Mouse (Mus musculus) liver, adult 2 months (tissue): ENCODE results near the gene Zbtb20. TPM values are rescaled to one million over a fixed set of nuclear protein-coding genes. Genes with fewer than 3 reads are reported as not detected.

Experiments
- DNase-seq: peaks from one replicate; pipeline ENCODE4 v3.0.0-alpha.2; 2011; ENCODE audit warnings: low read depth, low spot score; ENCODE audit errors: extremely low read depth
- H3K27ac ChIP-seq: fragments of 200-500 bp; replicated peaks from 2 replicates; pipeline ENCODE4 v1.5.1; 2012; ENCODE audit warnings: low read depth, mild to moderate bottlenecking, control low read depth, inconsistent platforms, low read length; ENCODE audit not compliant: insufficient read depth
- H3K27me3 ChIP-seq: fragments of 200-500 bp; 2 replicates; pipeline ENCODE4 v1.6.1; 2012; ENCODE audit warnings: mild to moderate bottlenecking, moderate library complexity, low read length, inconsistent platforms; ENCODE audit not compliant: control insufficient read depth, insufficient read depth
- H3K36me3 ChIP-seq: fragments of 200-500 bp; 2 replicates; pipeline ENCODE4 v1.6.1; 2012; ENCODE audit warnings: low read length, inconsistent platforms; ENCODE audit not compliant: control insufficient read depth, insufficient read depth
- H3K4me1 ChIP-seq: fragments of 200-500 bp; 2 replicates; pipeline ENCODE4 v1.6.1; 2011; ENCODE audit warnings: low read length; ENCODE audit not compliant: control insufficient read depth, insufficient read depth
- H3K4me3 ChIP-seq: fragments of 200-500 bp; 2 replicates; pipeline ENCODE4 v1.5.1; 2011; ENCODE audit warnings: low read depth, mild to moderate bottlenecking, control low read depth, low read length, moderate library complexity; ENCODE audit not compliant: insufficient read depth
- H3K79me2 ChIP-seq: fragments of 200-500 bp; 2 replicates; pipeline ENCODE4 v1.6.1; 2012; ENCODE audit warnings: inconsistent platforms, mild to moderate bottlenecking, low read length, moderate library complexity; ENCODE audit not compliant: control insufficient read depth, insufficient read depth
- H3K9ac ChIP-seq: fragments of 200-500 bp; 2 replicates; pipeline ENCODE4 v1.6.1; 2012; ENCODE audit warnings: low read depth, mild to moderate bottlenecking, control low read depth, inconsistent platforms, low read length
- CTCF ChIP-seq: fragments of 200-500 bp; IDR thresholded peaks from 2 replicates; pipeline ENCODE4 v1.5.1; 2011; ENCODE audit warnings: low read depth, low read length, control low read depth
- POLR2A ChIP-seq: fragments of 200-500 bp; IDR thresholded peaks from 2 replicates; pipeline ENCODE4 v1.6.1; 2011; ENCODE audit warnings: low read length, control low read depth; ENCODE audit not compliant: insufficient read depth; ENCODE audit errors: extremely low read depth
- WGBS: fragments of 180-500 bp; shearing (Covaris S2); methylation state at CpG from one replicate; pipeline ENCODE4 v1.1.7; 2018; 5-methylcytosine and 5-hydroxymethylcytosine counted together
- polyA plus RNA-seq: library from polyadenylated mRNA; depleted of rRNA; stranded (reverse); fragments of >200 nt; gene quantifications from 2 replicates; pipeline ENCODE4 v1.2.3, GENCODE M21; 2012
- total RNA-seq: library from RNA; depleted of rRNA; stranded (reverse); fragments of >200 nt; gene quantifications from 2 replicates; pipeline ENCODE4 v1.2.3, GENCODE M21; 2014

The Zbtb20 gene
- total and polyA plus RNA-seq, 2 experiments: 17.8 to 52.6 TPM

GRCm38 (mm10) chr16:42863231-42863630, 12.4 kb upstream of the Zbtb20 start:
- H3K27ac ChIP-seq: no peak overlapping the region
- no peaks in the 10 kb centered on the region for H3K27me3 ChIP-seq
- no peaks in the 10 kb centered on the region for H3K4me1 ChIP-seq
- H3K9ac ChIP-seq: no peak overlapping the region
- H3K36me3 ChIP-seq: no peaks in the 10 kb centered on the region
- H3K4me3 ChIP-seq: no peak overlapping the region
- WGBS: 94% methylated on average over 2 of the region's 2 CpGs
- TF ChIP-seq CTCF (no peak), POLR2A (no peak)
- no peaks in the 10 kb centered on the region for H3K79me2 ChIP-seq
- DNase-seq: no peak

DNA sequence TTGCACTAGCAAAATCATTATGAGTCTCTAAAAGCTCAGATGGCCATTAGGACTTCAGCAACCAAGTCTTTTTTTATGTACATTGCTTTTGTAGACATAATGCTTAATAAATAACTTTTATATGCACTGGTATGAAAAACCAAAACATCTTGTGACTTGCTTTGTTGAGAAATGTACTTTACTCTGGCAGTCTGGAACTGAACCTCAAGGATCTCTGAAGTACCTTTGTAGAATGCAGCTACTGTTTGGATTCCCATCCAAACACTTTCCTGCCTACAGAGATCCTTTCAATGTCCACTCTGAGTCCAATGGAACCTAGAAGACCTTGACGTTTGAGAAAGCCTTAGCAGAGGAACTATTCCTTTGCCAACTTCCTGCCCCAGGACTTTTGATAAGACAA, 9.6 kb upstream of the Zbtb20 start:
- Histone ChIP-seq H3K27me3 (no peaks in the 10 kb centered on the region), H3K4me3 (no peak overlapping the region), H3K79me2 (no peaks in the 10 kb centered on the region), H3K36me3 (no peaks in the 10 kb centered on the region), H3K4me1 (no peaks in the 10 kb centered on the region), H3K9ac (no peak overlapping the region), H3K27ac (no peak overlapping the region)
- TF ChIP-seq CTCF (no peak), POLR2A (no peak)
- DNase-seq: no peak
- WGBS: 13% methylated on average over 1 of the region's 1 CpGs

- H3K27me3 ChIP-seq: no peaks in the 10 kb centered on the region
- 96% methylated on average over 5 of the region's 5 CpGs for WGBS
- TF ChIP-seq CTCF (no peak), POLR2A (no peak)
- no peak overlapping the region for H3K9ac ChIP-seq
- H3K4me1 ChIP-seq: no peaks in the 10 kb centered on the region
- H3K79me2 ChIP-seq: no peaks in the 10 kb centered on the region
- no peak overlapping the region for H3K27ac ChIP-seq
- DNase-seq: no peak
- H3K4me3 ChIP-seq: no peak overlapping the region
- H3K36me3 ChIP-seq: no peaks in the 10 kb centered on the region
These were observed 3.6 kb upstream of the Zbtb20 start for GRCm38 (mm10) chr16:42872101-42872500.

DNA sequence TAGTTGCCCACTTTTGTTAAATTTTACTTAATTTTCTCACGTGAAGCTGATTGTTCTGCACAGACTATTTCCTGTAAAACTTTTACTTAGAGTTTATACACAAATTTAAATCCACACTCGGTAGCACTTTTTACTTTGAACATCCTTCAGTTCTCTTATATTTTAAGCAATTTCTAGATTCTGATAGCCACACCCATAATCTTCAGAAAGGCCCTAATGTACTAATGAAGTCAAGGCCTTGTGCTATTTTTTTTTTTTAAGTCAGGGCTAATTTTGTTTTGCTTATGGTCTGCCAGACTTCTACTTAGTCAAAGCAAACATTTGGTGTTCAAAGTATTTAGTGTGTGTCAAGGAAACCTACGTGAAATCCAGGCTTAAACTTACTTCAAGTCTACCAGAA, 1.7 kb upstream of the Zbtb20 start:
- Histone ChIP-seq H3K4me1 (no peaks in the 10 kb centered on the region), H3K79me2 (no peaks in the 10 kb centered on the region), H3K36me3 (no peaks in the 10 kb centered on the region), H3K9ac (no peak overlapping the region), H3K4me3 (no peak overlapping the region), H3K27me3 (no peaks in the 10 kb centered on the region), H3K27ac (no peak overlapping the region)
- no peak for DNase-seq
- 57% methylated on average over 3 of the region's 3 CpGs for WGBS
- TF ChIP-seq POLR2A (no peak), CTCF (no peak)

DNA sequence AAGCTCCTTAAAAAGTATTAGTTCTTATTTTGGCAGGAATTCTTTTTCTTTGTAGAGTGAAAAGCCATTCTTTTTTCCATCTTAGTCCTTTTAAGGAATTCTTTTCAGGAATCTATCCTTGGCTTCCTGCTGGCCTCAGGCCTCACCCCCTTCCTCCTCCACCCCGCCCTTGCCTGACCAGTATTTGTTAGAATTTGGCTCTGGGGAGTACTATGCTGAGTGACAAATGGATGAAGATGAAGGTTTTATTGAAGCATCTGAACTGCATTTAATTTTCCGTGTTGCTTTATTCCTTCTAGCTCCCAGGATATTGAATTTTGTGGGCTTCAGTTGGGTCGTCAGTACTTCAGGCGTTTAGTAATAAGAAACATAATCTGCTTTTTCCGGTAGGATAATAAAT, 1.2 kb upstream of the Zbtb20 start:
- 1% methylated on average over 5 of the region's 5 CpGs for WGBS
- peak overlapping the region; percentile 53 for H3K4me3 ChIP-seq
- peak overlapping the region; percentile 32; the same call in 1 of the 2 replicates for H3K9ac ChIP-seq
- H3K36me3 ChIP-seq: no peaks in the 10 kb centered on the region
- no peaks in the 10 kb centered on the region for H3K79me2 ChIP-seq
- no peak for TF ChIP-seq POLR2A
- TF ChIP-seq CTCF: no peak
- no peak for DNase-seq
- H3K27ac ChIP-seq: peak overlapping the region; percentile 53
- no peaks in the 10 kb centered on the region for H3K4me1 ChIP-seq
- no peaks in the 10 kb centered on the region for H3K27me3 ChIP-seq

DNA sequence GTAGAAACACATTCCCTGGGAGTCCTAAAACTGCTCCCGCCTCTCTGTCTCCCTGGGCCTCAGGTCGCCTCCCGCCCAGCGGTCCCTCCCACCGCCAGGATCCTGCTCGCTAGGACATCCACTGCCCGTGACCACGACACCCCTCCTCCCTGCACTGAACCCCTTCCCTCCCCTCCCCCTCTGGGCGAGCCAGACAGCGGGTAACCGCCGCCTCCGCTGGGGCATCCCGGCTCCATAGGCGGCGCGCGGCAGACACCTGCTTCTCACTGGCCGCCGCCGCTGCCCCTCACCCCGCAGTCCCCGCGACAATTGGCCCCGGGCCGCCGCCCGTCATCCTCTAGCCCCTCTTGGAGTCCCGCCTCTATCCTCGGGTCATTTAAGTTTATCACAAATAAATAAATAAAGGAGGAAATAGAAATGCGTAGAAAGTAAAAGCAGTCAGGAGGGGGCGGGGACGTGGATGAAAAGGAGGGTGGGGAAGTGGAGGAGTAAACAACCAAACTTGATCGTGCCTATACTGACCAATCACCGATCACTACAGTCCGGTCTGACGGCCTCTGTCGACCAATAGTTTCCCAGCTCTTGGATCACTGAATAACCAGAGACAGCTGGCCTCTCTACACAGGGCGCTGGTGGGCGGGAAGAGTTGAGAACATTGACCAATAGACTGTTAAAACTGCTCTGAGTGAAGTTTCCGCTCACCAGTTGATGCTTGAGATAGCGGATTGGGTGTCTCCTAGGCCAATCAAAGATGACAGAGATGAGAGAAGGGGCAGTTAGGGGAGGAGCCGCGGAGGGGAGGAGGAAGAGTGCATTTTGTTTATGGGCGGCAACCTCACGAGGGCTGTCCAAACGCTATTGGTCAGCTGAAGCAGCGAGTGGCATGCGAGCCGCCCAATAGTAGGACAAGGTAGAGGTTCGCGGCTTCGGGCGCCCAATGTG, 500 bp upstream of the Zbtb20 start:
- Histone ChIP-seq H3K27ac (peak overlapping the region; percentile 53), H3K9ac (peak overlapping the region; percentile 43), H3K27me3 (no peaks in the 10 kb centered on the region), H3K36me3 (no peaks in the 10 kb centered on the region), H3K4me1 (no peaks in the 10 kb centered on the region), H3K4me3 (peak overlapping the region; percentile 53), H3K79me2 (no peaks in the 10 kb centered on the region)
- peak; percentile 100 for DNase-seq
- no peak for TF ChIP-seq CTCF
- peak; percentile 54; the same call in 1 of the 2 replicates for TF ChIP-seq POLR2A
- under 1% methylated on average over 53 of the region's 54 CpGs for WGBS
